Mouse (Mus musculus): Measurements from ENCODE around the gene Gm17509. TPM values are rescaled to one million over a fixed set of nuclear protein-coding genes. Genes with fewer than 3 reads are reported as not detected.

The Gm17509 gene
- not detected for total RNA-seq (2021)
- long read RNA-seq, experiment 1, result 0 reads
- long read RNA-seq, experiment 2, result 0 reads

DNA sequence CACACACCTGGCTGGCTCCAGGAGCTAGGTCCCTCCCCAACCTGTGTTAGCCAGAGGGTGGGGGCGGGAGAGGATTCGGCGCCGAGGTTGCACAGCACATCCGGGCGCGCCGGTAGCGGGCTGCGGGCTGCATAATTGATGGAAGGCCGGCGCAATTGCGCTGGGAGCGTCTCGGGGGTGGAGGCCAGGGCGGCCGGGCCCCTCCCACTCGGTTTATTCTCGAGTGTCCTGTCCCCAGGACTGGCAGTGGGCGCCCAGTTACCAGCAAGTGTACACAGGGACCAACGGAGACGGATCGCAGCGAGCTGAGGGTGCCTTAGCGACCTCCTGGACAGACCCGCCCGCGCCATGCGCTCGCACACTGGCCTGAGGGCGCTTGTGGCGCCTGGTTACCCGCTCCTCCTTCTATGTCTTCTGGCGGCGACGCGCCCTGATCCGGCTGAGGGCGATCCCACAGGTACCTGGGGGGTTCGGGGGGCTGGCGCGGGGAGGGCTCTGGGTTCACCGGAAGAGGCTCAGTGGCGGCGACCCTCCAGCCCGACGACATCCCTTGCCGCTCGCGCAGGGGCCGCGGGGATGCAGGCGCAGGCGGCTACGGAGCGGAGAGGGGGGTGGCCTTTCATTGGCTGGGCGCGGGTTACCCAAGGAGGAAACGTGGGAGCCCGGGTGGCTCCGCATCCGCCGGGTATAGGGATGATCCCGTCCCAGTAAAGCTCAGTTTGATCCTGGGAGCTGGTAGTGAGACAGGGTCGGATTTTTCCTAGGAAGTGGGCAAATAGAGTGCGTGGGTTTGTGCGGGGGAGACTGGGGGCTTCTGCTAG lies at the start of gene Gm17509:
Gm17509 (minus strand) TSS at position 575 of the 821 bp plus-strand sequence.
- peak in 1 of 2 experiments; percentile 30 for DNase-seq (ENCODE audit: low spot score in 2 of 2)

DNA sequence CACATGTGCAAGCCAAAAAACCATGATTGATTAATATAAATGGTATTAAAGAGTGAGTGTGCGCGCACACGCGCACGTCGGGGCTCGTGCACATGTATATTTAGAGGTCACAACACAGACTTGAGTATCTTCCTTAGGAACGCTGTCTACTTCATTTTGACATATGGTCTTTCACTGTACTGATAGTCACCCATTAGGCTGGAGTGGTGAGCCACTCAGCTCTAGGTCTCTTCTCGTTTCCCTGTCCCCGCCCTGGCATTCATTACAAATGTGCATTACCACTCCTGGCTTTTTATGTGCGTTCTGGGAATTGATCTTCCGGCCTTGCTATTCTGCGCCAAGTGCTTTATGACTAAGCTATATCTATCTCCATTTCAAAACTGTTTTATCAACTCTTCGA lies 47.1 kb upstream of the Gm17509 start:
- no peak for DNase-seq (ENCODE audit: low spot score in 2 of 2)

DNA sequence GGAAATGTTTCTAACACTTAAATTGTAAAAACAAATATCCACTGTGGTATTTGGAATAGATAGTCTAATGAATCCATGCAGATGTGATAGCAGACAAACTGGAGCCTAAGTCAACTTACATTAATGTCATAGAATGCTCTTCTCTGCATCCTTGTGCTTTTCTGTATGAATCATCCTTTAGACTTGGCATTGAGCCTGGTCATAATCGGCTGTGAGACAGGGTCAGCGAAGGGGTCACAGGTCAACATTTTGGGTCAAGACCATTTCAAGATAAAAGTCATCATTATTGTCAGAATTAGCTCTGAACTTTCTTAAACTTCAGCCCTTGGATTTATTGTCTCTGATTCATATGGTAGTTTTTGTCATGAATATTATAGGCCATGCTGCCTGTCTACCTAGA lies 45.3 kb upstream of the Gm17509 start:
- no peak for DNase-seq (ENCODE audit: low spot score in 2 of 2)

DNA sequence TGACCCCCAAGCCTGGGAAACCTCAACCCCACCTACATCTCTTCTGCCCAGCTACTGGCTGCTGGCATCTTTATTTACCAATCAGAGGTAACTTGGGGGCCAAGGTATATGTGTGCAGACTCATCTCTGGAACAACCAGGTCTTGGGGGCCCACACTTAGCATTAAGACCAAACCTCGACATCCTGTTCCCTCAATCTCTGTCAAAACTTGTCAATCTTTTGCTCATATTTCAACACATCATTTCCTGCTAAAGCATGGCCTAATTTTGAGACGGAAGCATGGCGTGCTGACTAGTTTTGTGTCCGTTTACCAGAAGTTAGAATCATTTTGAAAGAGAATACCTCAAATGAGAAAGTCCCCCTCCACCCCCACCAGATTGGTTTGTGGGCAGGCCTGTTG lies 39.8 kb upstream of the Gm17509 start:
- no peak for DNase-seq (ENCODE audit: low spot score in 2 of 2)

DNA sequence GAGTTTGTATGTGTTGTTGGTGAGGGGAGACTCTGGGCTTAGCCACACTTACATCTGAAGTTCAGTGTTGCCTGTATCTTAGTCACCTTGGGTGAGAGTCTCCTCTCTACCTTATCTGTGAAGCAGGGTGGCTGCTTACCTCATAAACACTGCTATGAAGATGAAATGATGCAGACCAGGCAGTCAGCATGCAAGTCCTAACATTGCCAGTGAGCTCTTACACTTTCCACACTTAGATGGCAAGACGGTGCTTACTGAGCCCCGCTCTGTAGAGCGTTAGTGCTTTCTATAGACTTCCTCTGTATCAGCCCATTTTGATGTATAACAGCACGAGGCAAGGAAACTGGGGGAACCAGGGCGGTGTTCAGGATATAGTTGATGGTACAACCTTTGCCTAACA lies 21.7 kb upstream of the Gm17509 start:
- no peak for DNase-seq (ENCODE audit: low spot score in 2 of 2)

DNA sequence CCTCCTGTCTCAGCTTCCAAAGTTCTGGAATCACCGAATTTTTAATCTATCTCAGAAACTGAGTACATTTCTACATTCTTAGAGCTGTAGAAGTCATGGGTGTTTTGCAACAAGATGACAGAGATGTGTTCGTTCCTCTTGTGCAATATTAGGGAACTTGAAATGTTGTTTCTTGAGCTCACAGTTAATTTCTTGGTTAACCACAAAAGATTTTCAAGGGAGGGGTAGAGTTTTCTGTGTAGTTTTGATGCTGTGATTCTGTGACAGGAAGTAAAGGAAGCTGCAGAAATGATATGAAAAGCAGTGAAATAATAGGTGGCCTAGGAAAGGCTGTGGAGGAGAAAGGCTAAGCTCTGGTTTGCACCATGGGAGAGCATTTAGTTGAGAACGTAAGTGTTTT lies 21.2 kb upstream of the Gm17509 start:
- no peak for DNase-seq (ENCODE audit: low spot score in 2 of 2)

DNA sequence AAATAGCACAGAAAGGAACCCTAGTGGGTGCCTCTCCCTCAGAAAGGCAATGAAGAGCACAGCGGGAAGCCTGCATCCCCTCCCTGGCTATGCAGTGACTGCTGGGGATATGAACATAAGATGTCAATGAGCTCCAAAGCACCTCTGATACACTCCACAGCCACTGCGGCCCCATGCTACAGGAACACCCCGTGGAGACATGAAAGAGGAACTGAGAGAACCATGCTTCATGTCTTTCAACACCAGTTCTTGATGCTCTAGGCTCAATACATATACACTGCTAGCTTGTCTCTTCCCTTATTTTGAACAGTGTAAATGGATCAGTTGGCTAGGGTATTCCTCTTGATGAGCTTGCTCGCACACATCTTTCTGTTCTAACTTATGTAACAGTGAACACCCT lies 16.2 kb upstream of the Gm17509 start:
- no peak for DNase-seq (ENCODE audit: low spot score in 2 of 2)

DNA sequence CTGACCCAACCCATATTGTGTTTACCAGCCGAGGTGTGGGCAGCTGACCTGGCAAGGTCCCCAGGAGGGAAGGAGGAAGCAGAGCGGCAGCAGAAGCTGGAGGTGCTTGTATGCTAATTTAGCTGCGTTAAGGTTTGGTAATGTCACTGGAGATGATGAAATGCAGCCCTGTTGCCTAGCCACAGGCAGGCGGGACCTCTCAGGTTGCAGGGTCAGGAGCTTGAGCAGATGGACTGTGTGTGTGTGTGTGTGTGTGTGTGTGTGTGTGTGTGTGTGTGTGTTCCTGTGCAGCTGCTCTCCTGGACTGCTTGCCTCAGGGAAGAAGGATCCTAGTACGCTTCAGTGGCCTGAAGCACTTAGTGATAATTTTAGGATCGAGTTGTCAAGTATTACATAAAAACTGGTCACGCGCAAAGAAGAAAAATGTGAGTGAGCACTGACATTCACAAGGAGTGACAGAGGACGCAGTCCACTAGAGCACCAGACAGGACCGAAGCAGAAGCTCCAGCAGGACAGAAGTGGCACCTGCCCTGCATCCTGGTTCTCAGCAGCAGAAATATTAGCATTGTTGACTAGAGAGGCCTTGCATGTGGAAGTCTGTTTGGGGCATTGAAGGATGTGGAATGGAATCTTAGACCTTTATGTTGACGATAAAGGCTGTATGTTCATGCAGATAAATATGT lies 14.8 kb upstream of the Gm17509 start:
- no peak for DNase-seq (ENCODE audit: low spot score in 2 of 2)

DNA sequence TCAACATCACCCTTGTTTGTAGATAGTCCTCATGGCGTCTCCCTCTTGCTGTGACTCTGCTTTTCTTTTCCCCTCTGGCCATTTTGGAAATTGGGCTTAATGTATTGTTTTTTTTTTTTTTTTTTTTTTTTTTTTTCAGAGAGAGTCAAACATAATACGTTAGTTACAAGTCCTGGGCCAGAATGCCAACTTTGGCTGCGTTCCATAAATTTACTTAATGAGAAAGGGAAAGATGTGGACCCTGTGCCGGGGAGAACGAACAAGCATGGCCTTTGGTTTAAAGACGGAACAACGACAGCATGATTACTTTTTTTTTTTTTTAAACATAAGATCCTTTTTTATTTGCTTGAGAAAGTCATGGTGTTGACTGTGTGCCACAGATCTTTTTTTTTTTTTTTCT lies 13.6 kb upstream of the Gm17509 start:
- no peak for DNase-seq (ENCODE audit: low spot score in 2 of 2)

DNA sequence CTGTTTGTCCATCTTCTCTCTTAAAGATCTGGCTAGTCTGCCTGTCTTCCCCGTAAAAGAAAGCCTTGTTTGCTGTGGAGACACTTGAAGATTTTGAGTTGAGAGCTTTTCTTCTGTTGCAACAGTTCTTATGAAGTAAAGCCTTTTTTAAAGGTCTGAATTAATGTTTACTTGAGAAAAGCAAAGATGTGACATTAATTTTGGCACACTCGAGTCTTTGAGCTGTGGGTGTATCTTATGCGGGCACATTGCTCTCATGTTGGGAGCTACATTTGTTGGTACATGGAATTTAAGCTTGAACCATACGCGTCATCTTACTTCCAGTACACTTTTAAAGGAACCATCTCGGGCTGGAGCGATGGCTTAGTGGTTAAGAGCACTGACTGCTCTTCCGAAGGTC lies 12.9 kb upstream of the Gm17509 start:
- no peak for DNase-seq (ENCODE audit: low spot score in 2 of 2)

DNA sequence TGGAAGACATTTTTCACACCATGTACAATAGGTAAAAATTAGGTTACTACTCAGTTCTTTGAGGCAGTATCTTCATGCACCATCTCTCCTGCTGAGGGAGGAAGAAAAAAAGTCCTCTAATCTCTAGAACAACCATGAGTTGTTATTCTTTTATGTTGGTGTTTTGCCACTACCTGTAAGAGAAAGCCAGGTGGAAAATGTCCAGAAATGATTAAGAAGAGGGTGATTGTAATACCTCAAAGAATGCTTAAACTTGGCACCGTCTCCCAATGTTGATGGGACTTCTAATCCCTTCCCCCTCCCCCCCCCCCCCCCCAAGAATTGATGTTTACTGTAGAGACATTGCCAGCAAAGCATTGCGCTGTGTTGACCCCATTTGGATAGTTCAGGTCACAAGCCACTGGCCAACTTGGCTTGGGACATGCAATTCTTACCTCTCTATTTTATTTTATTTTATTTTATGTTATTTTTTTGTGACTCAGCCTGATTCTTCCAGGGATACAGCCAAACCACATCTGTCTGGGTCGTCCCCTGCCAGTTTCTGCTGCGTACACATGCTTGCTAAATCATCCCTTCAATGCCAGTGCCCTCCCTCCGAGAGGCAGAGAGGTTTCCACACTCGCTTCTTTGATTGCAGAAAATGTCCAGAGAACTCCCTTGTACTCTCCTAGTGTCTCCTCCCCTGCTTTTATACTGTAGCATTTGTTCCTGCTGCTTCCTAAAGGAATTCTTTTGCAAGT lies 9.7 kb upstream of the Gm17509 start:
- no peak for DNase-seq (ENCODE audit: low spot score in 2 of 2)

DNA sequence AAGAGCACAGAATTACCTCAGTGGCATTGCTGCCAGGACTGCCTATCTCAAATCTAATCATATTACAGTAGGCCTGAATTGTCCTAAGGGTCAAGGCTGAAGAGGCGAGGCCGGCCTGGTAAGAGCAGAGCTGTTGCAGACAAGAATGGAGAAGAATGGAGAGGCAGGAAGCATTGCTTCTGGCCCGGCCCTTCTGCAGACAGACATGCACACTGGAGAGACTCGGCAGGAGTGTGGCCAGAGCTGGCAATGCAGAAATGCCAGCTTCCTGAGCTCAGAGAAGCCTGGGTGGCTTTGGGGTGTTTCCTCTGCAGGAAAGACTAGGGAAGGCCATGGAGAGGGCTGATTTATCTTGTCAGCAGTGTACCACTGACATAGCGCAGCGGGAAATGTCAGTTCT lies 4.7 kb upstream of the Gm17509 start:
- no peak for DNase-seq (ENCODE audit: low spot score in 2 of 2)

DNA sequence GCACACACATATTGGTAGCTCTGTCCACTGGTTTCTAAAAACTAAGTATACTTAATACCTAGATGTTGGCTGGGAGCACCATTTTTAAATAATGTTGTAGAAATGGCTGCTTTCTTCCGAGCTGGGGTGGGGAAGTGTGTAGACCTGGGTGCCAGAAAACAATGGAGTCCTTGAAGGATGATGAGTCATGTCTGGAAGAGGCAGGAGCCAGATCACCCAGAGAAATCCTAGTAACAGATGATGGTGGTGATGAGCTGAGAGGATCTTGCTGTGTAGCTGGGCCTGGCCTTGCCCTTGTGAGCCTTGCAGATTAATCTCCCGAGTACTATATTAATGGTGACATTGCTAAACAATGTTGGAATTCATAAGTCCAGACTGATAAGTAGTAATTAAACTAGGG lies 4.0 kb upstream of the Gm17509 start:
- DNase-seq (ENCODE audit: low spot score in 2 of 2), result no peak

DNA sequence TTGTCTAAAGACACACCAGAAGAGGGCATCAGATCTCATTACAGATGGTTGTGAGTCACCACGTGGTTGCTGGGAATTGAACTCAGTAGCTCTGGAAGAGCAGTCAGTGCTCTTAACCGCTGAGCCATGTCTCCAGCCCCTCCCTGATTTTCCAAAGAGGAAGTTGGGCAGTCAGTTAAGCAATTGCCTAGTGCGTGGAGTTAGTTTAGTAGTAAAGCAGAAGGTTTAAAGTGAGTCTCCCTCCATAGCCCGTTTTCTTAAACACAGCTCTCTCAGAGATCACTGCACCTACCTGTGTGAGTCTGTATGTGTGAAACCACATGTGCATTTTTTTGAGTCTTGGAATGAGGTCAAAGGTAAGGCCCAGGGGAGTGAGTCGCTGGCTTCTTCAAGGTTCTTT lies 2.2 kb upstream of the Gm17509 start:
- DNase-seq (ENCODE audit: low spot score in 2 of 2), result no peak

DNA sequence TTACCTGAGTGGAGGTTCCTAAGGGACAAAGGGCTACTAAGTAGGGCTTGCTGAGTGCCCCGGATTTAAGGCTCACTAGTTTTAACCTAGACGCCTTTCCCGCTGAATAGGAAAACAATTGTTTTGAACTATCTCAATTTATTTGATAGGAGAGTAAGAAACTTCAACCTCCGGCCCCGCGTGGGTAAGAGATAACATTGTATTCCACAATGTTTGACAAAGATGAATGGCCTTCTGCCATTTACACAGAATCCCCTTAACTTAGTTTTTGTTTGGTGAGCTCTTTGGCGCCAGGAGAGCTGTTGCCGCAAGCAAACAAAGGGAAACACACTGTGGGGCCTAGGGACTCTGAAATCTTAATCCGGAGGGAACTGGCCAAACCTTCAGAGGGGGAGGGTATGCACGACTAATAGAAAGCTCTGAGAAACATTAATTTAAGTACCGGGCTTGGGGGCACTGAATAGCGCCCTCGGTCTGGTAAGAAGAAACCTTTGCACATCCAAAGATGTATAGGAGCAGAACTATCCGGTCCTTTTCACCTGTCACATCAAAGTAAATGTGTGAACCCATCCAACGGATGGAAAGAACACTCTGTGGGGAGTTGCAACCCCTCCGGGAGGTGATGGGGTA lies 889 bp downstream of the Gm17509 start:
- DNase-seq (ENCODE audit: low spot score in 2 of 2), result no peak

DNA sequence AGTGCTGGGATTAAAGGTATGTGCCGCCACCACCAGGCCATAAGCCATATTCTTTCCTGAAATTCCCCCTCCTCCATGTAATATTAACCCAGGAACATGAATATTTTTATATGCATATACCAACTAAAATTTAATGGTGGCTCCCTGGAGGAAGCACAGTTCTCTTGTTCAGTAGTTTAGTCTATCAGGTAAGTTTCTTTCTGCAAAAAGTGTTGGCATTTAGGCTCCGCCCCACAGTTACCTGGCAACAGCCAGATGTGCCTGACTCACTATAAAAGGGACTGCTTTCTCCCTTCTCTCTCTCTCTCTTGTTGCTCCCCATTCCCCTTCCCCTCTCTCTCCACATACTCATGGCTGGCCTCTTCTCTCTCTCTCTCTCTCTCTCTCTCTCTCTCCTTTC lies 2.8 kb downstream of the Gm17509 start:
- DNase-seq (ENCODE audit: low spot score in 2 of 2), result no peak

DNA sequence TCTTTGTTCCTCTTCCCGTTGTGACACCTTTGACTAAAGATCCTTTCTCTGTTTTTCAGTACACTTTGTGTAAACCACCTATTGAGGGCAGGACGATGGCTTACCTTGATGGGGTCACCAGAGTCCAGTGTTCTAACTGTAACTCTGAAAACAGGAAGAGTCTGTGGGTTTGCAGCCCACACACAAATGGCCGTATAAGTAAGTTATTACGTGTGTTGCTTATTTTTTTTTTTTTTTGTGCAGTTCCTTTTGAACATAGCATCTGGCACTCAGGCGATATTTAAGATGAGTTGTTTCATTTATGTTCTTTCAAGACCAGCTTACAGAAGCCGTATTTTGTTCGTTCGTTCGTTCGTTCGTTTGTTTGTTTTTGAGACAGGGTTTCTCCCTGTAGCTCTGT lies 3.3 kb downstream of the Gm17509 start:
- no peak for DNase-seq (ENCODE audit: low spot score in 2 of 2)

DNA sequence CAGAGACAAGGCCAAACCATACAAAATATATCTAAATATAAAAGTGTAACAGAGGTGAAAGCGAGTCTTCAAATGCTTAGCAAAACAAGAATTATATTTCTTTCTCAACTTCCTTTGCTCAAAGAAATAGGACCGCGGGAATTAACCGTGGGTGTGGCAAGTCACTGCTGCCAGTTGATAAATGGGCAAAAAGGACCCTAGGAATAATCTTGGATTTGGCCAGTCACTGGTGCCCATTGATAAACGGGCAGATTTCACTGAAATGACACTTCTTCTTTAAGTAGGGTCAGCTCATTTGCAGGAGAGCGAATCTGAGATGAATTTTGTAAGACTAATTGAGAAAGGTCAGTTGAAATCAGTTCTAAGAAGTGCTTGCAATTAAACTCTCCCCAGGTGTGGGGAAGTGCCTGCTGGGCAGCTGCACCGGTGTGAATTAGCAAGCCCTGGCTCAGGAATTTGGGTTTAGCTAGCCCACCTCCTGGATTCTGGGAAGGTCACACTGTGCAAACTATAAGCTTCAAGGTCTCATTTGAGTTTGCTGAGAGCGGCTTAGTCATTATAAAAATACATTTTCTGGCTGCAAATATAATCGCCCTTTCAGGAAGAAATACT lies 4.0 kb downstream of the Gm17509 start:
- no peak for DNase-seq (ENCODE audit: low spot score in 2 of 2)

DNA sequence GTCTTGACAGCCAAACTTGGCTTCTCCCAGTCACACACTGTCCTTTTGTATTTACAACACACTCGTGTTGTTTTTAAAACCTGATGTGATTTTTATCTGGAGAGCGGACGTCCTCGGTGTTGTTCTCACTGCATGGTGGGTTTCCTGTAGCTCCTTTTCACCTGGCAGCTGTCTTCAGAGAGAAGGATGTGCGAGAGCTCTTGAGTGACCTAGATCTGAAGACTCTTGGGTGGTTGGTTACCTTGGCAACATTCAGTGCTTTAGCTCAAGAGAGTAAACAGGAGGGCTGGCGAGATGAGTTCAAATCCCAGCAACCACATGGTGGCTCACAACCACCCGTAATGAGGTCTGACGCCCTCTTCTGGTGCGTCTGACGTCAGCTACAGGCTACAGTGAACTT lies 4.7 kb downstream of the Gm17509 start:
- DNase-seq (ENCODE audit: low spot score in 2 of 2), result no peak

DNA sequence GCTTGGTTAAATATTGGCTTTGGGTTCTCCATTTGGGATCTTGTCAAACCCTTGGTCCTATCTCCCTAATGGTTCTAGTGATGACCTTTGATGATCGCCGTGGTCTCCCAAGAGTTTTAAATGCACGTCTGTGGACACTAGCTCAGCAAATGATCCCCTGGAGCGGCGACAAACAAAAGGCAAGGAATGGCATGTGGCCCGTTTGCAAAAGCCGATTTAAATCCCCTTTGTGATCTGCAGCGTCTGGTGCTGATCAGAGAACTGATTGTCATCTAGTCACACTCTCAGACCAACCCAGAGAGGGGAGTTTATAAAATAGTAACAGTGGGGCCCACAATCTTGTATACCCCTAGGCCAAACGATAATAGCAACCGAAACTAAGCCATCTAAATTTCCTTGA lies 5.4 kb downstream of the Gm17509 start:
- no peak for DNase-seq (ENCODE audit: low spot score in 2 of 2)

DNA sequence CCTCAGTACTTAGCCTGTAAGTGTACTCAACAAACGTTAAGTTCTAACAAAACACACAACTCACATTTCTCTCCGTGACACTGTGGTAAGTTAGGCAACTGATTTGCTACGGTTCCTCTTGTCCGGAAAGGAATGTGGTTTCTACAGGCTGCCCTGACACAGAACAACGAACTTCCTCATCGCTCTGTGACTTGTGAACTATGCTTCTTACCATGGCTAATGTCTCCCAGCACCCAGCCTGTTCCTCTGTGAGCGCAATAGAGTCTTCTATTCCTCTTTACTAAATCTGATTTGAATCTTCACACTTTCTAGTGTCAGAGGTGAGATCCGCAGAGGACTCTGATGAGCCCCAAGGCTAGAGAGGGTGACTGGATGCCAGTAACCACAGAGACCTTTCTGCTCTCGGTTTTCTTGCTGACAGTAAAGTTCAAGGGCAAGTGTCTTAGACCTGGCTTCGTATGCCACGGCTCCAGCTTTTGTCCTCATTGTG lies 9.4 kb downstream of the Gm17509 start:
- no peak for DNase-seq (ENCODE audit: low spot score in 2 of 2)

All from gastrocnemius, postnatal 4 days (tissue).